Mouse (Mus musculus) CH12.LX (cell line): ENCODE measurements around the gene Rpl26. TPM values are rescaled to one million over a fixed set of nuclear protein-coding genes. Genes with fewer than 3 reads are reported as not detected.

Source experiments
- DNase-seq: peaks from one replicate; pipeline ENCODE4 v3.0.0-alpha.2; 2013; ENCODE audit errors: extremely low read depth
- H3K27ac ChIP-seq: 2 replicates; pipeline ENCODE4 v1.5.1; 2012; ENCODE audit warnings: low read depth, mild to moderate bottlenecking, control low read depth, moderate library complexity; ENCODE audit not compliant: insufficient read depth
- H3K27me3 ChIP-seq: replicated peaks from 2 replicates; pipeline ENCODE3; 2012; ENCODE audit warnings: inconsistent platforms
- H3K36me3 ChIP-seq, 2 experiments: replicated peaks in 1 of 2; 2 replicates each; pipeline versions ENCODE3 to v1.6.1; 2012; ENCODE audit warnings: inconsistent platforms in 1 of 2, low read length in 1 of 2, mild to moderate bottlenecking in 1 of 2, mixed read lengths in 1 of 2, moderate library complexity in 1 of 2; ENCODE audit not compliant: control insufficient read depth in 1 of 2, insufficient read depth in 1 of 2
- H3K4me1 ChIP-seq, 2 experiments: 2 replicates each; pipeline ENCODE4 v1.6.1; 2012; ENCODE audit warnings: inconsistent platforms in 1 of 2, moderate library complexity in 1 of 2; ENCODE audit not compliant: insufficient read depth in 2 of 2, control insufficient read depth in 1 of 2
- H3K4me2 ChIP-seq: 2 replicates; pipeline ENCODE4 v1.6.1; 2012; ENCODE audit warnings: low read depth, mild to moderate bottlenecking, control low read depth; ENCODE audit not compliant: poor library complexity, insufficient read depth, severe bottlenecking
- H3K4me3 ChIP-seq, 3 experiments: fragments of 150-350 bp in 1 of 3; sonication (generic) in 1 of 3; replicated peaks in 1 of 3; 2 replicates each; pipeline versions ENCODE3 to v1.5.1; 2011 to 2012; ENCODE audit warnings: low read depth in 2 of 3, low read length in 2 of 3, mild to moderate bottlenecking in 2 of 3, moderate library complexity in 2 of 3, control low read depth in 1 of 3, improper control_type of control experiment in 1 of 3, inconsistent platforms in 1 of 3, mixed read lengths in 1 of 3; ENCODE audit not compliant: poor library complexity in 1 of 3
- H3K79me2 ChIP-seq: replicated peaks from 2 replicates; pipeline ENCODE4 v1.6.1; 2012; ENCODE audit warnings: mild to moderate bottlenecking, moderate library complexity; ENCODE audit not compliant: control insufficient read depth, poor library complexity, insufficient read depth, severe bottlenecking; ENCODE audit errors: extremely low read depth
- H3K9ac ChIP-seq: 2 replicates; pipeline ENCODE4 v1.6.1; 2012; ENCODE audit warnings: low read depth, mild to moderate bottlenecking, control low read depth, moderate library complexity; ENCODE audit not compliant: insufficient read depth
- H3K9me3 ChIP-seq: replicated peaks from 2 replicates; pipeline ENCODE3; 2012; ENCODE audit warnings: low read length, inconsistent platforms, mixed read lengths
- BHLHE40 ChIP-seq: IDR thresholded peaks from 2 replicates; pipeline ENCODE4 v1.6.1; 2011; ENCODE audit warnings: mild to moderate bottlenecking, low read depth, low read length, improper control_type of control experiment
- CHD1 ChIP-seq: IDR thresholded peaks from 2 replicates; pipeline ENCODE4 v1.6.1; 2012; ENCODE audit warnings: low read depth, low read length, improper control_type of control experiment, inconsistent platforms
- EP300 ChIP-seq: IDR thresholded peaks from 2 replicates; pipeline ENCODE4 v1.6.1; 2011; ENCODE audit warnings: low read length, improper control_type of control experiment
- IRF4 ChIP-seq: IDR thresholded peaks from 2 replicates; pipeline ENCODE4 v1.6.1; 2014; ENCODE audit warnings: low read depth, mild to moderate bottlenecking, inconsistent platforms, low read length, improper control_type of control experiment
- JUN ChIP-seq: IDR thresholded peaks from 2 replicates; pipeline ENCODE4 v1.6.1; 2011; ENCODE audit warnings: low read depth, mild to moderate bottlenecking, low read length, improper control_type of control experiment, moderate library complexity; ENCODE audit not compliant: insufficient read depth
- JUND ChIP-seq: conservative IDR thresholded peaks from 2 replicates; pipeline ENCODE4 v1.6.1; 2011; ENCODE audit warnings: low read depth, low read length, improper control_type of control experiment
- KAT2A ChIP-seq: IDR thresholded peaks from 2 replicates; pipeline ENCODE4 v1.6.1; 2012; ENCODE audit warnings: low read length, improper control_type of control experiment, inconsistent platforms; ENCODE audit not compliant: insufficient replicate concordance
- MEF2A ChIP-seq: IDR thresholded peaks from 2 replicates; pipeline ENCODE4 v1.6.1; 2014; ENCODE audit warnings: low read depth, mild to moderate bottlenecking, inconsistent platforms, low read length, improper control_type of control experiment, borderline replicate concordance
- NELFE ChIP-seq: IDR thresholded peaks from 2 replicates; pipeline ENCODE4 v1.6.1; 2011; ENCODE audit warnings: low read depth, low read length, improper control_type of control experiment
- PAX5 ChIP-seq: IDR thresholded peaks from 2 replicates; pipeline ENCODE4 v1.6.1; 2012; ENCODE audit warnings: low read length, inconsistent platforms, mixed read lengths
- POLR2A ChIP-seq: IDR thresholded peaks from 2 replicates; pipeline ENCODE4 v1.6.1; 2011; ENCODE audit warnings: low read depth, mild to moderate bottlenecking, improper control_type of control experiment, low read length
- POLR2AphosphoS2 ChIP-seq: IDR thresholded peaks from 2 replicates; pipeline ENCODE4 v1.6.1; 2011; ENCODE audit warnings: low read depth, low read length, improper control_type of control experiment
- RAD21 ChIP-seq: IDR thresholded peaks from 2 replicates; pipeline ENCODE4 v1.6.1; 2011; ENCODE audit warnings: low read depth, mild to moderate bottlenecking, low read length, improper control_type of control experiment, moderate library complexity
- SIN3A ChIP-seq: IDR thresholded peaks from 2 replicates; pipeline ENCODE4 v1.6.1; 2012; ENCODE audit warnings: low read length, improper control_type of control experiment, inconsistent platforms
- SMC3 ChIP-seq: IDR thresholded peaks from 2 replicates; pipeline ENCODE4 v1.6.1; 2011; ENCODE audit warnings: low read depth, low read length, improper control_type of control experiment
- TBP ChIP-seq: conservative IDR thresholded peaks from 2 replicates; pipeline ENCODE4 v1.6.1; 2011; ENCODE audit warnings: low read depth, low read length, improper control_type of control experiment
- TCF12 ChIP-seq: IDR thresholded peaks from 2 replicates; pipeline ENCODE4 v1.6.1; 2014; ENCODE audit warnings: low read depth, mild to moderate bottlenecking, inconsistent platforms, low read length, improper control_type of control experiment
- ZC3H11A ChIP-seq: IDR thresholded peaks from 2 replicates; pipeline ENCODE4 v1.6.1; 2012; ENCODE audit warnings: low read depth, mild to moderate bottlenecking, inconsistent platforms, low read length, improper control_type of control experiment
- ZNF384 ChIP-seq: IDR thresholded peaks from 2 replicates; pipeline ENCODE4 v1.6.1; 2012; ENCODE audit warnings: low read depth, low read length, improper control_type of control experiment, inconsistent platforms
- dilution Hi-C: fragments of 300-500 bp; cut with MboI; formaldehyde crosslinking; loops from 2 replicates; pipeline ENCODE4 v1.14.3; 2020; ENCODE audit warnings: low sequenced_read_pairs; ENCODE audit not compliant: extremely low pct_unique_long_range_greater_than_20kb, extremely low pct_ligation_motif_present
- in situ Hi-C: fragments of 300-500 bp; cut with MboI; formaldehyde crosslinking; loops from 3 replicates; pipeline ENCODE4 v1.14.3; 2019; ENCODE audit warnings: low sequenced_read_pairs, low pct_ligation_motif_present, low pct_unique_long_range_greater_than_20kb, mixed read lengths
- polyA plus RNA-seq: library from polyadenylated mRNA; unstranded; fragments of >175 nt; gene quantifications from 2 replicates; pipeline ENCODE4 v1.2.1, GENCODE M21; 2012; ENCODE audit warnings: low read depth; ENCODE audit not compliant: insufficient read length
- total RNA-seq, 2 experiments: library from RNA; depleted of rRNA; stranded (reverse); fragments of 300-350 nt in 1 of 2; fragments of >200 nt in 1 of 2; gene quantifications; 2 replicates each; pipeline ENCODE4 v1.2.3; 2012 to 2014

Rpl26 gene
- total and polyA plus RNA-seq, 3 experiments = 3,408 to 6,551 (median 6,508) TPM

- peak; percentile 76; the same call in 1 of the 2 replicates for TF ChIP-seq TBP
- peak; percentile 92 for TF ChIP-seq NELFE
- TF ChIP-seq TCF12 = peak; percentile 93
- TF ChIP-seq ZNF384 = no peak
- no peak for TF ChIP-seq ZC3H11A
- no peak for TF ChIP-seq PAX5
- peak; percentile 91 for TF ChIP-seq BHLHE40
- peak; percentile 89 for TF ChIP-seq POLR2AphosphoS2
- TF ChIP-seq IRF4 = no peak; the same call in 1 of the 2 replicates
- TF ChIP-seq JUN = no peak
- TF ChIP-seq MEF2A = peak; percentile 70
- TF ChIP-seq KAT2A = 0 out of 2 replicates have a peak, but pooled peaks have one; percentile 51
- TF ChIP-seq RAD21 = no peak
Observed at GRCm38 (mm10) chr11:68852932-68853409, 48.4 kb upstream of the Rpl26 start (continued).

GRCm38 (mm10) chr11:68853611-68854401 is 47.6 kb upstream of the Rpl26 start:
- H3K4me2 ChIP-seq = peak overlapping the region; percentile 92
- TF ChIP-seq POLR2A (peak; percentile 57), CHD1 (peak; percentile 32; the same call in 1 of the 2 replicates), JUND (peak; percentile 48; the same call in 1 of the 2 replicates), SIN3A (0 out of 2 replicates have a peak, but pooled peaks have one; percentile 58), SMC3 (no peak), ZNF384 (peak; percentile 75), EP300 (no peak), JUN (0 out of 2 replicates have a peak, but pooled peaks have one; percentile 37), TBP (0 out of 2 replicates have a peak, but pooled peaks have one; percentile 26)
- TF ChIP-seq, all 38 proteins: peak for 7
- Histone ChIP-seq H3K27ac (peak overlapping the region; percentile 10; the same call in 1 of the 2 replicates), H3K9me3 (no peaks in the 10 kb centered on the region), H3K4me1 (peaks cover 2 to 37% of the 10 kb centered on the region in 2 experiments; a peak in 2 of 4 replicates), H3K79me2 (peaks cover 33% of the 10 kb centered on the region), H3K4me3 (peak overlapping the region; percentile 63 to 92 (median 77)), H3K36me3 (peaks cover 0 to 9% of the 10 kb centered on the region in 2 experiments), H3K27me3 (no peaks in the 10 kb centered on the region), H3K9ac (peak overlapping the region; percentile 97)
- dilution Hi-C loops = no loop called here
- DNase-seq = peak; percentile 75
- in situ Hi-C loops = no loop called here
